ENCODE assay signal across 13 mouse cellular contexts in genomic region chr1:192191859-192192258, GRCm38 (mm10). TPM values are rescaled to one million over a fixed set of nuclear protein-coding genes. Genes with fewer than 3 reads are reported as not detected.
DNase-seq lines count a peak whose midpoint lies in the region; ATAC-seq and TF ChIP-seq lines count a peak whose summit lies in the region.
"Had no signal": no experiment of that assay in that cellular context is flagged by ENCODE, and none has a peak within 500 bp of the region (broad histone marks: within the 10 kb centered on the region; RNA-seq: fewer than 3 reads in every experiment).

No protein-coding gene starts in this region.

- H3K4me2 ChIP-seq in kidney, embryonic 15.5 days, result peak overlapping the region; percentile 97; the same call in 1 of the 2 replicates
- peak overlapping the region; percentile 81 for H3K4me2 ChIP-seq in hindbrain, postnatal 0 days (ENCODE audit: low read depth, low read length)

- peaks cover 43% of the 10 kb centered on the region for H3K27me3 ChIP-seq in kidney, embryonic 15.5 days
- no peaks in the 10 kb centered on the region for H3K27me3 ChIP-seq in kidney, adult 2 months (replicated peaks; ENCODE audit: control insufficient read depth, insufficient read depth, low read length)
- no peaks in the 10 kb centered on the region for H3K27me3 ChIP-seq in hindbrain, postnatal 0 days (ENCODE audit: insufficient read depth, low read length)

- no peaks in the 10 kb centered on the region for H3K9me3 ChIP-seq in kidney, embryonic 15.5 days (replicated peaks)
- H3K9me3 ChIP-seq in hindbrain, postnatal 0 days (ENCODE audit: low read length), result no peaks in the 10 kb centered on the region

- no peak for ATAC-seq in kidney, embryonic 15.5 days (replicated peaks; ENCODE audit: low FRiP score)
- no peak for ATAC-seq in hindbrain, postnatal 0 days

- TF ChIP-seq POLR2A in kidney, adult 2 months (IDR thresholded peaks at IDR 0.05; ENCODE audit: low read depth, low read length), result no peak

- H3K27ac ChIP-seq in kidney, embryonic 15.5 days, result no peak overlapping the region
- no peak overlapping the region for H3K27ac ChIP-seq in kidney, adult 2 months (ENCODE audit: insufficient read depth, low read depth, low read length)
- no peak overlapping the region for H3K27ac ChIP-seq in hindbrain, postnatal 0 days
- H3K27ac ChIP-seq: macrophage had no signal

- WGBS in kidney, embryonic 15.5 days, result 63% methylated on average over 8 of the region's 8 CpGs
- WGBS in kidney, adult 2 months, result 66% methylated on average over 8 of the region's 8 CpGs
- WGBS in hindbrain, postnatal 0 days, result 61% methylated on average over 8 of the region's 8 CpGs

- H3K36me3 ChIP-seq in kidney, embryonic 15.5 days, result no peaks in the 10 kb centered on the region
- no peaks in the 10 kb centered on the region for H3K36me3 ChIP-seq in kidney, adult 2 months (ENCODE audit: control insufficient read depth, insufficient read depth, low read length)
- H3K36me3 ChIP-seq in hindbrain, postnatal 0 days (ENCODE audit: insufficient read depth, low read length), result no peaks in the 10 kb centered on the region

- DNase-seq in kidney, adult 2 months, result no peak
- peak; percentile 4 for DNase-seq in R1 (ENCODE audit: low read depth, low spot score)
- DNase-seq in cerebellum, postnatal 10 days, result peak; percentile 19 to 38
- DNase-seq in hindbrain, postnatal 0 days (ENCODE audit: low spot score), result no peak
- no peak for DNase-seq in adrenal gland, postnatal 4 days (ENCODE audit: low spot score in 2 of 2)
- DNase-seq in gastrocnemius, postnatal 36 days, result no peak
- DNase-seq in heart, adult 11 months, result no peak
- DNase-seq: heart, postnatal 36 days had no signal

- TF ChIP-seq CTCF in kidney, adult 2 months (conservative IDR thresholded peaks at IDR 0.05; ENCODE audit: insufficient read depth, insufficient read length, low read depth, low read length), result no peak
- TF ChIP-seq CTCF in hindbrain, postnatal 0 days (IDR thresholded peaks at IDR 0.05; ENCODE audit: low read depth), result no peak

- intact Hi-C loops in gastrocnemius, postnatal 36 days (cut with DNase I), result loop anchor here (2.0 kb wide), 2 partner anchors 407 to 521 kb away; no protein-coding TSS in a partner anchor

- H3K4me1 ChIP-seq in kidney, embryonic 15.5 days, result peaks cover 15% of the 10 kb centered on the region
- no peaks in the 10 kb centered on the region for H3K4me1 ChIP-seq in kidney, adult 2 months (ENCODE audit: control insufficient read depth, insufficient read depth, low read length)
- peaks cover 6% of the 10 kb centered on the region; the same call in 1 of the 2 replicates for H3K4me1 ChIP-seq in hindbrain, postnatal 0 days (ENCODE audit: insufficient read depth, low read length)

- no peak overlapping the region for H3K9ac ChIP-seq in kidney, embryonic 15.5 days
- H3K9ac ChIP-seq in hindbrain, postnatal 0 days (replicated peaks; ENCODE audit: low read length), result no peak overlapping the region; the same call in 1 of the 2 replicates

- H3K4me3 ChIP-seq in kidney, embryonic 15.5 days (replicated peaks), result peak overlapping the region; percentile 64; the same call in 1 of the 2 replicates
- H3K4me3 ChIP-seq in kidney, adult 2 months (ENCODE audit: insufficient read depth, low read depth, low read length), result no peak overlapping the region
- H3K4me3 ChIP-seq in hindbrain, postnatal 0 days (ENCODE audit: low read length), result peak overlapping the region; percentile 59
- H3K4me3 ChIP-seq: erythroblast, embryonic 14.5 days had no signal

RNA-seq across cellular contexts. Expression of gene Kcnh1, which starts 1.3 kb away (rescaled TPM):
- 1.3 and 1.5 TPM in 2 replicates for polyA plus RNA-seq in kidney, embryonic 15.5 days (2015; fragmentation: Nextera tagmentation; extraction: Ambion mirVana)
- 0.52 and 0.60 TPM in 2 replicates for polyA plus RNA-seq in kidney, adult 2 months (2012; rRNA removed)
- 7.0 TPM in 2 replicates for total RNA-seq in hindbrain, postnatal 0 days (2014; rRNA removed)
- 2.7 and 2.9 TPM in 2 replicates for polyA plus RNA-seq in hindbrain, postnatal 0 days (2015; fragmentation: Nextera tagmentation; extraction: Ambion mirVana)
- 1 to 10 TPM in 1 of 2 experiments, under 1 TPM in 1; 0.48 to 1.3 TPM for total RNA-seq in adrenal gland, postnatal 4 days (2021)
- total RNA-seq in gastrocnemius, postnatal 36 days (2021), result not detected
- total RNA-seq: CH12.LX; neutrophil, adult 5-6 weeks had no signal
- polyA plus RNA-seq: erythroblast, embryonic 14.5 days; macrophage had no signal

RNA-seq across cellular contexts. Expression of gene Rcor3, which starts 54.0 kb away (rescaled TPM):
- 24.8 and 25.4 TPM in 2 replicates for polyA plus RNA-seq in kidney, embryonic 15.5 days (2015; fragmentation: Nextera tagmentation; extraction: Ambion mirVana)
- 31.1 and 41.2 TPM in 2 replicates for polyA plus RNA-seq in kidney, adult 2 months (2012; rRNA removed)
- total RNA-seq in hindbrain, postnatal 0 days (2014; rRNA removed), result 24.2 and 31.2 TPM in 2 replicates
- polyA plus RNA-seq in hindbrain, postnatal 0 days (2015; fragmentation: Nextera tagmentation; extraction: Ambion mirVana), result 50.0 and 51.3 TPM in 2 replicates
- 10 to 100 TPM; 50.1 to 50.4 TPM for total RNA-seq in adrenal gland, postnatal 4 days (2021)
- total RNA-seq in gastrocnemius, postnatal 36 days (2021), result 10 to 100 TPM; 21.0 to 21.9 TPM

Comparison
In these comparisons a context has a peak if more than half of its experiments do, and no peak if none do; other contexts are left out.
1. DNase-seq: peak in R1 (single experiment) and cerebellum, postnatal 10 days (2 of 2); none in kidney, adult 2 months (single experiment), hindbrain, postnatal 0 days (single experiment), adrenal gland, postnatal 4 days (0 of 2), gastrocnemius, postnatal 36 days (0 of 2) and heart, adult 11 months (single experiment).